Mouse (Mus musculus) kidney, postnatal 25 days (tissue): ENCODE measurements around the gene Crybb3.
A peak's percentile ranks its signal among the peaks of the same experiment; 100 is the strongest.

Source experiments
- DNase-seq, 2 experiments: peaks; one replicate each; pipeline ENCODE4 v3.0.0; 2021; ENCODE audit warnings: mixed read lengths in 2 of 2

The Crybb3 gene

DNA sequence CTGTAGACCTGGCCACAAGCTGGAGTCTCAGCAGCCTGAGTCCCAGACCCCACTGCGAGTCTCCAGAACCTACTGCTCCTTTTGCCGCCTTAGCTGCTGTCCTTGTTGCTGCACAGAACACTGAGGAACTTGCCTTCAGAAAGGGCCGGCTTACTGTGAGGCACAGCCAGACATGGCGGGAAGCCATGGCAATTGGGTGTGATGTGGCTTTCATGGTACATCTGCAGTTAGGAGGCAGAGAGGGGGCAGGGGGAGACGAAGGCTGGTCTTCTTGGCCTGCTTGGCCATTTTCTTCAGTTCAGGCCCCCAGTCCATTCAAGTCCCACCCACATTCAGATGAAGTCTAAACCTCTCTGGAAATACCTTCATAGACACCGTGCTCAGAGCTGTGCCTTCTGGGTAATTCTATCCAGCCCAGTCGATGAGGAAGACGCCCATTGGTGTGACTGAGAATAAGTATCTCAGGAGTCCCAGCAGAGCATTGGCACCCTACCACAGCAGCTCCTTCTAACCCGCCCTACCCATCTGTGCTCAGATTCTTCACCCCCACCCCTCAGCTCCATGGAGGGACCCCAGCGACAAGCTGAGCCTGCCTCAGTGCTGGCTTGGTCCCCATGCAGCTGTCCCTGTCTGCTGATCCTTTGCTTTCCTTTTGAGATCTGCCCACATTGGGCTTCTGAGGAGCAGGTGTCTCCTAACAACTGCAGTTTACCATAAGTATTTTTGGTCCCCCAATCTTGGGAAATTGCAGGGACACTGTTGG is 35.7 kb downstream of the Crybb3 start:
- DNase-seq = no peak

DNA sequence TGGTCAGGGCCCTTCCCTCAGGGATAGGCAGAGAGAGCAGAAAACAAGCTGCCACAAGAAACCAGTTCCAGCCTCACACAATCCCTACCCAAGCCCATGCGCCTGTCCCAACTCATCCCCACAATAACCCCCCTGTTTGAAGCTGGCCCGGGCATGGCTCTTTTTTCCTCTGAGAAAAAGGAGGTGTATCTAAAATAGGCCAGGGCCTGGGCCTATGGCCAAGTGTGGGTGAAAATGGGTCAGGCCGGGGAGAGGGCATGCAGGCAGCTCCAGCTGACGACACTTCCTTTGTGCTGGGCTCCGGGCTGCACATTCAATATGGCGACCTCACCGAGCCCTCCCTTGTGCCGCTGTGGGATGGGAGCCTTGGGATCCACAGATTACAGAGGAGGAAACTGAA is 37.9 kb downstream of the Crybb3 start:
- no peak for DNase-seq

DNA sequence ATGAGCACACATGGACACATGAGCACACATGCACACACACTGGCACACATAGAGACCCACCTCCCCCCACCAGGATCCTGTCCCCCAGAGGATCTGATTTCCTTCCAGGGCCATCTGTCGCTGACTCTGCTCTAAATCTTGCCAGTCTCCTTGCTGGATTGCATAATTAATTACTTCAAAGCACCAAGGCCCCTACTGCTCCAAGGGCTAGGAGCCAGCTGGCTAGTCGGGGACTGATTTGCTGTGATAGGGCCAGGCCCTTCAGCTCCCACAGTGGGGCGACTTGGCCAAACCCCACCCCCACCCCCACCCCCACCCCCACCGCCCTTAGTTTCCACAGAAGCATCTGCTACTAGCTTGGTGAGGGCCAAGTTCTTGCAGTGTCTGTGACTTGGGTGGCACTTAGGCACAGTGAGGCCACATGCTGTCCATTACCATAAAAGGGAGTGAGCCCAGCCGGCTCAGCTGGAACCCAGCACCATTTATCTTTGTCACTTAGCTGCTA is 39.8 kb downstream of the Crybb3 start:
- DNase-seq = peak; percentile 23 to 62

DNA sequence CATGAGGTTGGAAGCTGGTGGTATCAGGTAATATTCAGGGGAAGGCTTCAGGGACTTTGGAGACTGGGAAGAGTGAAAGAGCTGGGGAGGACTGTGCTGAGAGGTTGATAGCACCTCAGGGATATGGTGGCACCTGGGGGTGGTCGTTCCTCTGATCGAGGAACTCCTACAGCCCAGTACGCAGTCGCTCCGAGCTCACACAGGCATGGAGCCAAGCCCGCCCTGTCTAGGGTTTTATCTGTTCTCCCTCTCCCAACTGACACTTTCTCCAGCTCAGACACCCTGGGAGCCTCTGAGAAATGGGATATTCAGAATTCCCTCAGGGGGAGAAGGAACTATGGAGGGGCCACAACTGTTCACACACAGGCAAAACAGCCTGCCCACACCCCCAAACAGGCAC is 40.6 kb downstream of the Crybb3 start:
- DNase-seq = no peak

DNA sequence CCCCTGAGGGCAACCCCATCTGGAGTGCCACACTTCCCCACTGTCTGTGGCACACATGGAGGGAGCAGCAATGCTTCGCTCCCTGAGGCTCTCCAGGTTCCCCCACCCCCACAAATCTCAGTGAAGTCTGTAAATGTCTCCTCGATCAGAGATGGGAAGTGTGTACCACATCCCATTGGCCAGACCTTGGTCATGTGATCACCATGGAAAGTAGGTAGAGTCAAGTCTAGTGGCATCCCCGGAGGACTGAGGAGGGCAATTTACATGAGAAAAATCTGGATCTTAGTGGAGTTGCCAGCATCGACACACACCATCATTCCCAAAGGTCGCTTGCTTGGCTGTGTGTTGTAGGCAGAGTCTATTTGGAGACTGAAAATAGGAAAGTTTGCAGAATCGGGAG is 42.8 kb downstream of the Crybb3 start:
- DNase-seq = no peak

DNA sequence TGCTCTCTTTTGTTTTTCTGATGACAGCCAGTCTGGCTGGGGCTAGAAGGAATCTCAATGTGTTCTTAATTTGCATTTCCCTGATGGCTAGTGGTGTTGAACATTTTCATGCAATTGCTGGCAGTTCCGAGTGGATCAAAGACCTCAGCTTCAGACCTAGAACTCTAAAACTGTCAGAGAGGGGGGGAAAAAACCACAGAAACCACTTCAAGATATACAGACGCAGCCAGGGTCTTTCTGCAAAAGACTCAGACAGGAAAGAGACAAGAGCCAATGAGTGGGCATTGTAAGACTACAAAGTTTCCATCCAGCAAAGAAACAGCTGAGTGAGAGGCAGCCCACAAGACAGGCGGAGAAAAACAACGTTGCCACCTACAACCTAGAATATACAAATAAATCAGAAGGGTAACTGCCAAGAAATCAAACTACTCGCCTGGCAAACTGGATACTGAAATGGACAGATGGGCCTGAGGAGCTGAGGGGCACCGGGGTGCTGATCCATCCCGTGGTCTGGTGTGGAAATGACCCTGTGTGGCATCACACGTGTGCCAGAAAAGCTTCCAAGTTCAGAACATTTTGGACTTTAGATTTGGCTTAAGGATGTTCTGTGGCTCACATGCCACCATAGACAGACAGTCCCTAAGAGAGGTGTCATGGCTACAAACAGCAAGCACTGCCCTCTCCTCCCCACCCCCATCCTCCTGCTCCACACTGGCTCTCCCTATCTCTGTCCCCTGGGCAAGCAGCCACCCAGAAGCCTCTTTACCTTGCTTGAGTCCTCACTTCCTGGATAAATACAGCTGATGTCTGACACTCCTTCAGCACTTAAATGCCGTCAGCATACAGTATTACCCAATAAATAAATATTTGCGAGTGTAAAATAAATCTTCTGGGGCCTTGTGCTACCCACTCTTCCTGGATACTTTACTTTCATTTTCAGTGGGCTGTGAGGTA is 46.0 kb downstream of the Crybb3 start:
- DNase-seq = no peak

DNA sequence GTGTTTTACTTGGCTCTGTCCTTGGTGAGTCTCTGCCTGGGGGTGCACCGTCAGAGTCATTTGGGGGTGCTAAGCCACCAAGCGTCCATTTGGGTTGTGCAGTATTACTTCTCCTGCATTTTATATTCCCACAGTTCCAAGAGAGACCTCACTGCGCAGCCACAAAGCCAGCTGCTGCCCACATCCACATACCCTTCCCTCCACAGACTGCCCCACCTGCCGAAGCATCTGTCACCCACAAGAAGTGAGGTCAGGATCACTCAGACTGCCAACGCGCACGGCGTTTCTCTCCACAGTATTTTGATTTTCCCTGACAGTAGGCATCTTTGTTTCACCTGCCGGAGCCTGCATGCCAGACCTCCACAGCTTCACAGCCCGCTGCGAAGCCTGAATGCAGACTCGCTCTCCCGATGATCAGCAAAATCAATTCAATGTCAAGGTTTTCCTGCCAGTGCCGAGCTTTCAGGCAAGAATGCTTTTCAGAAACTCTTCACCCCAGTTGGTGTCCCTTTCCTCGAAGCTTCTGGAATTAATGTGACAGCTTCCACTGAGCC is 50.1 kb downstream of the Crybb3 start:
- no peak for DNase-seq

DNA sequence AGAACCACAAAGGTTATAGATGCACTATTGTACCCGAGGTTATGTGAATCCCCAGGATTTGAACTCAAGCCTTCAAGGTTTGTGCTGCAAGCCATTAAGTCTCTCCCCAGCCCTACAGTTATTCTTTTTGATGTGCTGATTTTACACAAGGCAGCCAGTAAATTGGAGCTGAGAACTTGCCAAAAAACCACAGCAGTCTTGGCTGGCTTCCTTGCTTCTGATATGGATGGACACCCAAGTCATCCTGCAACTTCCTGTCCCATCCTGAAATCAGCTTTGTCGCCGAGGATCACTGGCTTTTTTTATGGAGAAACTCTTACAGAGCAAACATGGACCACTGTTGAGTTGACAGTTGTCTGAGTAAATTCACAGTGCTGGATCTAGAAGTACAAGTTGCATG is 51.3 kb downstream of the Crybb3 start:
- DNase-seq = no peak

DNA sequence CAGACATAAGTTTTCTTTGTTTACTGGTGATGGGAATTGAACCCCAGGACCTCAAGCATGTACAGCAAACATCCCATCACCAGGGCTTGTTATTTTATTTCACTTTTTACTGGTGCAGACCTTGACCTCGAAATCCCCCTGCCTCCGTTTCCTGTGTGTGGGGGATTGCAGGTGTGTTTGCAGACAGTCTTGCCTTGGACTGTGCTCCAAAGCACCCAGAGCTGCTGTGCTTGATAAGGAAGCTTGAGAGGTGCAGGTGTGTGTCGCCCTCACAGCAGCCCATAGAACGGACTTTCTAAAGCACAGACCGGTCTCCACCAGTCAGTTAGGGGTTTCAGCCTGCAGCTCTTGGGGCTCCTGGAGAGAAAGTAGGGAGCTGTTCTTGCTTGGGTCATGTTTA is 54.7 kb downstream of the Crybb3 start:
- no peak for DNase-seq
